Mouse (Mus musculus): ENCODE results near the gene Hdgf. TPM values are rescaled to one million over a fixed set of nuclear protein-coding genes. Genes with fewer than 3 reads are reported as not detected.

Gene Hdgf
- polyA plus RNA-seq, 1 experiment from 2014 or later, result 229 TPM

DNA sequence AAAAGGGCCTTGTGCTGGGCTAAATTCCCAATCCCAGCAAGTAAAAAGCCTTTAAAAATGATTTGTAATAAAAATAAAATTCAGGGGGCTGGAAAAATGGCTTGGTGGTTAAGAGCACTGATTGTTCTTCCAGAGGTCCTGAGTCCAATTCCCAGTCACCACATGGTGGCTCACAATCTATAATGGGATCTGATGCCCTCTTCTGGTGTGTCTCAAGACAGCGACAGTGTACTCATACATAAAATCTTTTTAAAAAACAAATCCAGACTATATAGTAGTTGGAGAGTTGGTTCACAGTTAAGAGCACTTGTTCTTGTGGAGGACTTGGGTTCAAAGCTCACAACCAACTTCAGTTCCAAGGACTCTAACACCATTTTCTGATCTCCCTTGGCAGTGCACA, 10.9 kb downstream of the Hdgf start:
- no peaks in the 10 kb centered on the region for H3K9me3 ChIP-seq
- H3K4me1 ChIP-seq (replicated peaks), result peaks cover 20% of the 10 kb centered on the region
- 98% methylated on average over 1 of the region's 1 CpGs for WGBS
- H3K27me3 ChIP-seq (ENCODE audit: insufficient read depth, poor library complexity, severe bottlenecking), result no peaks in the 10 kb centered on the region
- no peak overlapping the region for H3K4me3 ChIP-seq
- no peak overlapping the region for H3K27ac ChIP-seq
- H3K36me3 ChIP-seq, result peaks cover 57% of the 10 kb centered on the region
- DNase-seq (ENCODE audit: low spot score), result no peak

- peaks cover 14% of the 10 kb centered on the region for H3K4me1 ChIP-seq (replicated peaks)
- H3K9me3 ChIP-seq, result no peaks in the 10 kb centered on the region
- 0 out of 2 replicates have a peak overlapping the region, but pooled peaks have one; percentile 82 for H3K27ac ChIP-seq
- H3K27me3 ChIP-seq (ENCODE audit: insufficient read depth, poor library complexity, severe bottlenecking), result no peaks in the 10 kb centered on the region
- 96% methylated on average over 1 of the region's 1 CpGs for WGBS
- H3K36me3 ChIP-seq, result peaks cover 62% of the 10 kb centered on the region
- H3K4me3 ChIP-seq, result 0 out of 2 replicates have a peak overlapping the region, but pooled peaks have one; percentile 74
- no peak for DNase-seq (ENCODE audit: low spot score)
These were observed 12.4 kb downstream of the Hdgf start for GRCm38 (mm10) chr3:87918551-87918950.

- peak within 1 kb of the TSS; percentile 82 for H3K27ac ChIP-seq
- peaks cover 62% of the 10 kb centered on the region for H3K36me3 ChIP-seq
- peak within 1 kb of the TSS; percentile 74 for H3K4me3 ChIP-seq
- peak; percentile 76 for DNase-seq (ENCODE audit: low spot score)
- peaks cover 10% of the 10 kb centered on the region for H3K4me1 ChIP-seq (replicated peaks)
- H3K27me3 ChIP-seq (ENCODE audit: insufficient read depth, poor library complexity, severe bottlenecking), result no peaks in the 10 kb centered on the region
- under 1% methylated on average over 30 of the region's 30 CpGs for WGBS
- H3K9me3 ChIP-seq, result no peaks in the 10 kb centered on the region
These were observed 13.4 kb downstream of the Hdgf start, which contains the start of gene Mrpl24 for GRCm38 (mm10) chr3:87919336-87920108. TSS of gene Mrpl24 (plus strand) at chr3:87919506.

DNA sequence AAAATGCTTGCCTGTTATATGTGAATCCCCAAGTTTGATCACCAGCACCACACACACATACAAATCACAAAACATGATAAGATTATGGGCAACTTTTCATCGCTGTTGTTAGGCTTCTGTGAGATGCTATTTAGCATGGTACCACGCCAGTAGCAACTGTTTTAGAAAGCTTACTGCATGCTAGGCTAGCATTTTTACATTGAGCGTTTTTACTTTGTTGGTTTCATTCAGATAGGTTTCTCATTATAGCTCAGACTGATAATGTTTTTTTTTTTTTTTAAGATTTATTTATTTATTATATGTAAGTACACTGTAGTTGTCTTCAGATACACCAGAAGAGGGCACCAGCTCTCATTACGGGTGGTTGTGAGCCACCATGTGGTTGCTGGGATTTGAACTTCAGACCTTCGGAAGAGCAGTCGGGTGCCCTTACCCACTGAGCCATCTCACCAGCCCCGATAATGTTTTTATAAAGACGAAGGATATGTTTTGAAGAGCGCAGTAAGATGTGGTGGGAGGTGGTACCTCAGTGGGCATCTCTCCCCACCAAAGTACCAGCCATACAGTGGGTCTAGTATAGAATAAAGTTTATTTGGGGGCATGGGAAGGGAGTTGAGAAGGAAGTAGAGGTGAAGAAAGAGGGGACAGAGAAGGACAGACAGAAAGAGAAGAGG, 14.3 kb downstream of the Hdgf start:
- H3K27me3 ChIP-seq (ENCODE audit: insufficient read depth, poor library complexity, severe bottlenecking), result no peaks in the 10 kb centered on the region
- 67% methylated on average over 9 of the region's 9 CpGs for WGBS
- DNase-seq (ENCODE audit: low spot score), result no peak
- no peaks in the 10 kb centered on the region for H3K9me3 ChIP-seq
- no peak overlapping the region for H3K27ac ChIP-seq
- peaks cover 10% of the 10 kb centered on the region for H3K4me1 ChIP-seq (replicated peaks)
- peaks cover 62% of the 10 kb centered on the region for H3K36me3 ChIP-seq
- H3K4me3 ChIP-seq, result peak overlapping the region; percentile 74

DNA sequence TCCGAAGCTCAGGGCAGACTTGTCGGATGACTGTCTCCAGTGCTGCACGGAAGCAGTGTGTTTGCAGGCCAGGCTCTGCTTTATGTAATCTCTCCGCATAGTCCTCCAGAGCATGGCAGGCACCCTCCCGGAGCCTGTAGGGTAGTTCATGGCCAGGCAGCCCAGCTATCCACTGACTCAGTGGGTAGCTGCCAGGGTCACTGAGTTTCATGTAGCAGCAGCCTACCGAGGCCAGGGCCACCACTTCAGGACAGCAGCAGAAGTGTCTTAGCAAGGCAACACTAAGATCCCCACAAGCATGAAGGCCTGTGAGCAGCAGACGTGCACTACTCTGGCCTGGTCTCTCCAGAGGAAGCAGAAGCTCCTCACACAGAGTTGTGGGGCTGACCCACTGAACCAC, 18.9 kb downstream of the Hdgf start:
- H3K4me3 ChIP-seq, result no peak overlapping the region; the same call in 1 of the 2 replicates
- peaks cover 64% of the 10 kb centered on the region for H3K36me3 ChIP-seq
- 93% methylated on average over 7 of the region's 7 CpGs for WGBS
- peaks cover 19% of the 10 kb centered on the region for H3K4me1 ChIP-seq (replicated peaks)
- H3K9me3 ChIP-seq, result no peaks in the 10 kb centered on the region
- H3K27ac ChIP-seq, result no peak overlapping the region
- no peak for DNase-seq (ENCODE audit: low spot score)
- no peaks in the 10 kb centered on the region for H3K27me3 ChIP-seq (ENCODE audit: insufficient read depth, poor library complexity, severe bottlenecking)

DNA sequence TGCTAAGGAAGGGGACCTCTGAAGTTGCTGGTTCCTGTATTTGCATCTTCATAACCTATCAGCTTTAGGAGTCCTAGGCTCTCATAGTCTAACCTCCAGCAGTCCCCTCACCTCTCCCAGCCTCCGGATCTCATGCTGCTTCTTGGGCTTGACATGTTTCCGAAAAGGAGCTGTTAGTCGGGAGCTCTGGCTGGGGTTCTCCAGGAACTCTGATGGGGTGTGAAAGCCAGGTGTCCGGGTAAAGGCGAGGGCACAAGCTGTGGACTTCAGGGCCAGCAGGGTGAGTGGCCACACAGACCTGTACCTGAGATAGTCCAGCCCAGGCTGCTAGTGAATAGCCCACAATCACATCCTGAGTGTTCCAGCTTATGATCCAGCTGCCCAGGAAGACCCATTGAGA, 21.3 kb downstream of the Hdgf start:
- 95% methylated on average over 5 of the region's 5 CpGs for WGBS
- H3K36me3 ChIP-seq, result peaks cover 70% of the 10 kb centered on the region

DNA sequence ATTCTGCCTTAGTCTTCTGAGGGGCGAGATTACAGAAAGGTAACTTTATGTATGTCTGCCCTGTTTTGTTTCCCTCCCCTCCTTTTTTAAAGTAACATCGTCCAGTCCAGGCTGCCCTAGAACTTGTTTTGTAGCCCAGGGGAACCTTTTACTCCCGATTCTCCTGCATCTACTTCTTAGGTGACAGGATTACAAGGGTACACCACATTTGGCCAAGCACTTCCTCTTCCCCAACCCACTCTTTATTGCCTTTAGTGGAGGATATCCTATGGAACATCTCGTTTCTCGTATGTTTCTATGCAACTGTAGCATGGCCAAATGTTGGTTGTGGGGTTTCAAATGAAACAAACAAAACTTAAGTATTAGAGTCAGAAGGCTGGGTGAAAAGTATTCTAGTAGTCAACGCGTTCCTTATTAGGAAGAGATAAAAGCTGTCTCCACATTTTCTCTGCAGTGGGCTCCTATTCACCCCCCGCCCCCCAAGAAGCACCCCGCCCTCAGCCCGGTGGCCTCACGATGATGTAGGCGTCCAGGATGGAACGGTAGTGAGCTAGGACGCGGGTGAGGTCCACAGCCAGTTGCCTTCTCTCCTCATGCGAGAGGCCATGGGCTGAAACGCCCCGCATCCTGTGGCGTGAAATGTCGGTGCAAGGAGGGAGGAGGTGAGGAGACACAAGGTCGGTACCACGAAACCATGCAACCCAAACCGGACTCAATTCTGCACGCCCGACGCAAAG, 23.4 kb downstream of the Hdgf start:
- 9% methylated on average over 26 of the region's 26 CpGs for WGBS
- H3K36me3 ChIP-seq, result peaks cover 69% of the 10 kb centered on the region

More for the DNA sequence above, 21.3 kb downstream of the Hdgf start:
- Histone ChIP-seq H3K27ac (no peak overlapping the region), H3K4me3 (no peak overlapping the region), H3K27me3 (ENCODE audit: insufficient read depth, poor library complexity, severe bottlenecking) (no peaks in the 10 kb centered on the region), H3K4me1 (replicated peaks) (peaks cover 32% of the 10 kb centered on the region), H3K9me3 (no peaks in the 10 kb centered on the region)
- no peak for DNase-seq (ENCODE audit: low spot score)

GRCm38 (mm10) chr3:87930078-87930795, 24.1 kb downstream of the Hdgf start, which contains the start of the genes Isg20l2 and Rrnad1:
TSS of gene Isg20l2 (plus strand) at chr3:87930314.
TSS of gene Rrnad1 (minus strand) at chr3:87930717.
- DNase-seq (ENCODE audit: low spot score), result peak; percentile 97
- WGBS, result under 1% methylated on average over 78 of the region's 78 CpGs
- H3K9me3 ChIP-seq, result no peaks in the 10 kb centered on the region
- peak within 1 kb of the TSS; percentile 75 for H3K4me3 ChIP-seq
- peaks cover 69% of the 10 kb centered on the region for H3K36me3 ChIP-seq
- peak within 1 kb of the TSS; percentile 92 for H3K27ac ChIP-seq
- H3K4me1 ChIP-seq (replicated peaks), result peaks cover 42% of the 10 kb centered on the region
- no peaks in the 10 kb centered on the region for H3K27me3 ChIP-seq (ENCODE audit: insufficient read depth, poor library complexity, severe bottlenecking)

More for the DNA sequence above, 23.4 kb downstream of the Hdgf start:
- Histone ChIP-seq H3K27ac (peak overlapping the region; percentile 92), H3K4me3 (peak overlapping the region; percentile 75), H3K27me3 (ENCODE audit: insufficient read depth, poor library complexity, severe bottlenecking) (no peaks in the 10 kb centered on the region), H3K9me3 (no peaks in the 10 kb centered on the region), H3K4me1 (replicated peaks) (peaks cover 38% of the 10 kb centered on the region)
- no peak for DNase-seq (ENCODE audit: low spot score)

- Histone ChIP-seq H3K27me3 (ENCODE audit: insufficient read depth, poor library complexity, severe bottlenecking) (no peaks in the 10 kb centered on the region), H3K4me1 (replicated peaks) (peaks cover 47% of the 10 kb centered on the region), H3K9me3 (no peaks in the 10 kb centered on the region), H3K27ac (no peak overlapping the region), H3K36me3 (peaks cover 80% of the 10 kb centered on the region), H3K4me3 (no peak overlapping the region)
- no peak for DNase-seq (ENCODE audit: low spot score)
- WGBS, result 89% methylated on average over 5 of the region's 5 CpGs
These were observed 27.9 kb downstream of the Hdgf start for GRCm38 (mm10) chr3:87934026-87934425.

- Histone ChIP-seq H3K36me3 (peaks cover 85% of the 10 kb centered on the region), H3K27ac (no peak overlapping the region), H3K4me1 (replicated peaks) (peaks cover 42% of the 10 kb centered on the region), H3K9me3 (no peaks in the 10 kb centered on the region), H3K27me3 (ENCODE audit: insufficient read depth, poor library complexity, severe bottlenecking) (no peaks in the 10 kb centered on the region), H3K4me3 (no peak overlapping the region)
- 78% methylated on average over 4 of the region's 4 CpGs for WGBS
- no peak for DNase-seq (ENCODE audit: low spot score)
These were observed 28.4 kb downstream of the Hdgf start for GRCm38 (mm10) chr3:87934501-87934900.

GRCm38 (mm10) chr3:87935201-87935600, 29.1 kb downstream of the Hdgf start:
- Histone ChIP-seq H3K4me3 (no peak overlapping the region), H3K27me3 (ENCODE audit: insufficient read depth, poor library complexity, severe bottlenecking) (no peaks in the 10 kb centered on the region), H3K9me3 (no peaks in the 10 kb centered on the region), H3K4me1 (replicated peaks) (peaks cover 41% of the 10 kb centered on the region), H3K36me3 (peaks cover 92% of the 10 kb centered on the region), H3K27ac (no peak overlapping the region)
- no peak for DNase-seq (ENCODE audit: low spot score)
- WGBS, result 81% methylated on average over 4 of the region's 4 CpGs

- peak overlapping the region; percentile 40 for H3K27ac ChIP-seq
These were observed 29.7 kb downstream of the Hdgf start for GRCm38 (mm10) chr3:87935776-87936175.

More at GRCm38 (mm10) chr3:87935776-87936175, 29.7 kb downstream of the Hdgf start:
- 98% methylated on average over 2 of the region's 2 CpGs for WGBS
- H3K36me3 ChIP-seq, result peaks cover 98% of the 10 kb centered on the region
- no peak overlapping the region for H3K4me3 ChIP-seq
- H3K4me1 ChIP-seq (replicated peaks), result peaks cover 36% of the 10 kb centered on the region
- H3K27me3 ChIP-seq (ENCODE audit: insufficient read depth, poor library complexity, severe bottlenecking), result no peaks in the 10 kb centered on the region
- no peaks in the 10 kb centered on the region for H3K9me3 ChIP-seq
- peak; percentile 85 for DNase-seq (ENCODE audit: low spot score)

Measured in hindbrain, embryonic 10.5 days (tissue).